Mouse (Mus musculus): Measurements from ENCODE around the gene Efcab9.

Gene Efcab9

GRCm38 (mm10) chr11:32556333-32556990 is 24.6 kb upstream of the Efcab9 start:
- DNase-seq (ENCODE audit: low read depth in 2 of 2, low spot score in 2 of 2), result no peak

- no peak for DNase-seq (ENCODE audit: low read depth in 2 of 2, low spot score in 2 of 2)
Observed at GRCm38 (mm10) chr11:32555103-32555689, 23.3 kb upstream of the Efcab9 start.

GRCm38 (mm10) chr11:32554141-32555091 is 22.5 kb upstream of the Efcab9 start:
- DNase-seq (ENCODE audit: low read depth in 2 of 2, low spot score in 2 of 2), result no peak

GRCm38 (mm10) chr11:32553311-32554140 is 21.6 kb upstream of the Efcab9 start:
- peak; percentile 50 to 63 for DNase-seq (ENCODE audit: low read depth in 2 of 2, low spot score in 2 of 2)

GRCm38 (mm10) chr11:32552401-32553090 is 20.7 kb upstream of the Efcab9 start:
- DNase-seq (ENCODE audit: low read depth in 2 of 2, low spot score in 2 of 2), result no peak

- DNase-seq (ENCODE audit: low read depth in 2 of 2, low spot score in 2 of 2), result no peak
Observed at GRCm38 (mm10) chr11:32551579-32552297, 19.9 kb upstream of the Efcab9 start.

- no peak for DNase-seq (ENCODE audit: low read depth in 2 of 2, low spot score in 2 of 2)
Observed at GRCm38 (mm10) chr11:32551056-32551455, 19.2 kb upstream of the Efcab9 start.

- no peak for DNase-seq (ENCODE audit: low read depth in 2 of 2, low spot score in 2 of 2)
Observed at GRCm38 (mm10) chr11:32550102-32550501, 18.2 kb upstream of the Efcab9 start.

- no peak for DNase-seq (ENCODE audit: low read depth in 2 of 2, low spot score in 2 of 2)
Observed at GRCm38 (mm10) chr11:32549236-32549635, 17.4 kb upstream of the Efcab9 start.

GRCm38 (mm10) chr11:32548240-32548639 is 16.4 kb upstream of the Efcab9 start:
- no peak for DNase-seq (ENCODE audit: low read depth in 2 of 2, low spot score in 2 of 2)

GRCm38 (mm10) chr11:32547391-32547947 is 15.6 kb upstream of the Efcab9 start:
- DNase-seq (ENCODE audit: low read depth in 2 of 2, low spot score in 2 of 2), result no peak

GRCm38 (mm10) chr11:32546483-32546882 is 14.6 kb upstream of the Efcab9 start:
- no peak for DNase-seq (ENCODE audit: low read depth in 2 of 2, low spot score in 2 of 2)

GRCm38 (mm10) chr11:32545605-32546004 is 13.7 kb upstream of the Efcab9 start:
- no peak for DNase-seq (ENCODE audit: low read depth in 2 of 2, low spot score in 2 of 2)

GRCm38 (mm10) chr11:32544497-32544896 is 12.6 kb upstream of the Efcab9 start:
- DNase-seq (ENCODE audit: low read depth in 2 of 2, low spot score in 2 of 2), result no peak

GRCm38 (mm10) chr11:32544041-32544440 is 12.2 kb upstream of the Efcab9 start:
- no peak for DNase-seq (ENCODE audit: low read depth in 2 of 2, low spot score in 2 of 2)

- peak; percentile 66 to 71 for DNase-seq (ENCODE audit: low read depth in 2 of 2, low spot score in 2 of 2)
Observed at GRCm38 (mm10) chr11:32542687-32543411, 11.0 kb upstream of the Efcab9 start.

- no peak for DNase-seq (ENCODE audit: low read depth in 2 of 2, low spot score in 2 of 2)
Observed at GRCm38 (mm10) chr11:32542181-32542580, 10.3 kb upstream of the Efcab9 start.

- no peak for DNase-seq (ENCODE audit: low read depth in 2 of 2, low spot score in 2 of 2)
Observed at GRCm38 (mm10) chr11:32540463-32540862, 8.6 kb upstream of the Efcab9 start.

GRCm38 (mm10) chr11:32539717-32540116 is 7.8 kb upstream of the Efcab9 start:
- no peak for DNase-seq (ENCODE audit: low read depth in 2 of 2, low spot score in 2 of 2)

All from CD8-positive naive resting alpha-beta T cell, adult 2 months (primary cell).